Mouse (Mus musculus) gastrocnemius, postnatal 10 days (tissue): ENCODE measurements around the gene Opcml. TPM values are rescaled to one million over a fixed set of nuclear protein-coding genes. Genes with fewer than 3 reads are reported as not detected.

Source experiments
- DNase-seq: peaks from one replicate; pipeline ENCODE4 v3.0.0; 2021; ENCODE audit warnings: mixed read lengths
- long read RNA-seq, 2 experiments: library from polyadenylated mRNA; stranded (forward); transcript quantifications; one replicate each; pipeline ENCODE4 v2.0.0; 2021
- total RNA-seq, 2 experiments: library from RNA; stranded (reverse); gene quantifications; 2 replicates each; pipeline ENCODE4 v1.2.3; 2021

Gene Opcml
- total RNA-seq, result 1 to 10 TPM; 5.0 to 5.7 TPM
- long read RNA-seq, experiment 1, result 0 reads
- long read RNA-seq, experiment 2, result 0 reads

DNA sequence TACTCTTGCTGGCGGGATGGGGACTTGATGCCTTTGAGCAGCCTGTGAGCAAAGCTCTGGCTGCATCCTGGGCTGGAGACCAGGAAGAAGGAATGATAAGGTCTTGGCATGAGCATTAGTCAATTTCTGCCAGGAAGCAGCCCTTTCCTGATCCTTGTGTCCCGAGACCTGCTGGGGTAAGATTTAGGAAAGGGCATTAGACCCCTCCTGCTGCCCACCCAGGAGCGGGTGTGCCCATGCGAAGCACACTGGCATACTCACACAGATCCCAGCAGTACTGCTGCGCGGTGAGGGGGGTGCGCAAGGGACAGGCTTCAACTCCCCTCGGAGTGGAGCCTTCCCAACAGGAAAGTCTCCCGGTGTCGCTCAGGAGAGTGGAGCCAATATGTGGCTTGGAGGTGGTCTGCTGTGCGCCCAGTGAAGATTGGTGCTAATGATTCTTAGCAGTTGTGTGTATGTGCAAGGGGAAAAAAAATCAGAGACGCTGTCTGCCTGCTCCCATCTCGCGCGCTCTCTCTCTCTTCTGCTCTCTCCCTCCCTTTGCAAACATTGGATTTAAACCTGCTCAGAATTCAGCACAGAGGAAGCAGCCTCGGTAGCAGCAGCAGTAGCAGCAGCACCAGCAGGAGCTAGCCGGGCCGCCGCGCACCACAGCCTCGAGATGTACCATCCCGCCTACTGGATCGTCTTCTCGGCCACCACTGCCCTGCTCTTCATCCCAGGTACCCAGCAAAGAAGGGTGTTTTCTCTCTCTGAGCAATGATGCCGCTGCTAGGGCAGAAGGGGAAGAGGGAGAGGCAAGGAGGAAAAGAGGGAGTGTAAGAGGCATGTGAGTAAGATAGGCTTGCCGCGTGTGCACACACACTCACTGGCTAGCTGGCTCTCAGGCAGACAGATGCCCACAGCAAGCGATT is at the start of gene Opcml:
TSS of gene Opcml (plus strand) at position 51 of the 914 bp plus-strand sequence.
- peak; percentile 8 for DNase-seq

DNA sequence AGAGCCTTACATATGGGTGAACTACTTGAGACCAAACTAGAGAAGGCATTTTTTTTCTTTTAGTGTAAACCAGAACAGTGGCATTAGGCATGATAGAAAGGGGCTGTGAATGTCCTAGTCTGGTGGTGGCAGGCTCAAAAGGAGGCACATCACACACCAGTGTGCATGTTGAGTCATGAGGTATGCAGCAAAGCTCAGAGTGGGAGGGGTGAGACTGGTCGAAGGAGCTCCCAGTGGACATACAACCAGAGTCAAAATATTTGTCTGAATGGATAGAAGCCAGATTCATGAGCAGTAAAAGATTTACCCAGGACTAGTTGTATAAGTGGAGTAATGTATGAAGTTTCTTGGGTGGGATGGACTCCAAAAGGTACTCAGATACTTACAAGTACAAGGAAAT is 31.9 kb upstream of the Opcml start:
- no peak for DNase-seq

DNA sequence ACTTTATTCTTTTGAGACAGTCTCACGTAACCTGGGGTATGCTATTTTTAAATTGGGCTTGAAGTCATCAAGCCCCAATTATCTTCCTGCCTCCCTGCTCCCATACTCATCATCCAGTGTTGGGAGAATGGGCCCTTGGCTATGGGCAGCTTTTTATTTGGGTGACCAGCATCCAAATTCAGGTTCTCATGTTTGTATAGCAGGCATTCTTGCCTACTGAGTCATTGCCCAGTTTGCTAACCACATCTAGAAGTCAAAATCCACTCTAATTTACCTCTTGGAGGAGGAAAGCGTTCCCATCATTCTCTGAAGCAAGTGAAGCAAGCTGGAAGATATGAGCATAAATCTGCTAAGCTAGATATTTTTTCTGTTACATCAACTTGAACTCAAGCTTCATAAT is 29.4 kb upstream of the Opcml start:
- DNase-seq, result no peak

DNA sequence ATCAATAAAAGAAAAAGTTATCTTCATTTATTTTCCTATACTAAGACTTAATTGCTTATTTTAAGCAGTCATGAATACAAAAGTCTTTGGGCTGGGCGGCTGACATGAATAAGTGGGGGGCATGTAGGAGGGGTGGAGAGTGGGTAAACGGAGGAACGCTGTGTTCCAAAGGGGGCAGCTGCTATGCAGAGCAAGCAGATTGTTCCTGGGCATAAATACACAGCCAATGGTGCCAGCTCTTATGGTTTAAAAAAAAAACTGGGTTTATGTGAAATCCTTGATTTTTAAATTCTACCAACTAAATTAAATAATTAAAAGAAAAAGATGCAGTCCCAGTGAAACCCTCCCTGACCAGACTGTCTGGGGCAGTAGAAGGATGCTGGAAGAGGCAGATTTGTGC is 24.1 kb upstream of the Opcml start:
- no peak for DNase-seq

DNA sequence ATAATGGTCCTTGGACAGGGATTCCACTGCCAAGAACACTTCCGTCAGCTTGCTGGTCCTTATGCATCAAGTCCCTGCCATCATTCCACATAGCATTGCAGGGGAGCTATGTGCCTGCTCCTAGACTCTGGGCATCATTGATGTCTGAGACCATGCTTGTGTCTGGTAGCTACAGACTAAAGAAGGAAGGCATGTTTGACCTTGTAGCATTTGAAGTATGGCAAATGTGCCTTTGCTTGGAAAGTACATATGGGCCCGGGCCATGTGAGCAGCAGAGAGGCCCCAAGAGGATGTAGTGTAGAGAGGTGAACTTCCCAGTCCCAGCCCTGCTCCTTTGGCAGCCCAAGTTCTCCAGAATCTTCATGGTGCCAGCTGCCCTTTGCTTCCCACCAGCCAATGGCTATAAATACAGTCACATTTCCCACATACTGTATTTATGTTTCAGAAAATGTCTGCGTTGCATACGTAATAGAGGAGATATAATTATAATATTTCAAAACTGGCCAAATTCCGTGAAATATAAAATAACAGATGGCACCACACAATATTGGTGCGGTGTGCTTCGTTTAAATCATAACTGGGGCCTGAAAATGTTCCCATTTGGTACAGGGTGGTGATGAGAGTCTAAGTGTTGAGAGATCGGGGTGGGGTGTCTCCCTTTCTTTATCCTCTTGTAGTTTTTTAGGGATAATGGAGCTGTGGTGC is 23.2 kb upstream of the Opcml start:
- no peak for DNase-seq

DNA sequence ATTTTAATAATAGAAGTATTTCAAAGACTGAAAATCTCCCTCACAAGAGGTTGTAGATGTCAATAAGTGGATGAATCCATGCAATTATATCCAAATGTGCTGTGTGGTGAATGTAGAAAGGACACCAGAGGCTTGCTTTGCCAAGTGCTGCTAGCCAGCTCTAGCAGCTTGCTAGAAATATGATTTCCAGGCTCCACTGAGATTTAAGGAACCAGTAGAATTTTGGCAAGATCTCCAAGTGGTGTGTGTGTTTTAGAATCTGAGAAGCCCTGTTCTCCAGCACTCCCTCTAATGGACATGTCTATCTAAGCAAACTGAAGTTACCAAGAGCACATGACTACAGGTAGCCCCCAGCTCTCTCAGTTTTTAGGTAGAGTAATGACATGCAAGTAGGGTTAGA is 21.8 kb upstream of the Opcml start:
- no peak for DNase-seq

DNA sequence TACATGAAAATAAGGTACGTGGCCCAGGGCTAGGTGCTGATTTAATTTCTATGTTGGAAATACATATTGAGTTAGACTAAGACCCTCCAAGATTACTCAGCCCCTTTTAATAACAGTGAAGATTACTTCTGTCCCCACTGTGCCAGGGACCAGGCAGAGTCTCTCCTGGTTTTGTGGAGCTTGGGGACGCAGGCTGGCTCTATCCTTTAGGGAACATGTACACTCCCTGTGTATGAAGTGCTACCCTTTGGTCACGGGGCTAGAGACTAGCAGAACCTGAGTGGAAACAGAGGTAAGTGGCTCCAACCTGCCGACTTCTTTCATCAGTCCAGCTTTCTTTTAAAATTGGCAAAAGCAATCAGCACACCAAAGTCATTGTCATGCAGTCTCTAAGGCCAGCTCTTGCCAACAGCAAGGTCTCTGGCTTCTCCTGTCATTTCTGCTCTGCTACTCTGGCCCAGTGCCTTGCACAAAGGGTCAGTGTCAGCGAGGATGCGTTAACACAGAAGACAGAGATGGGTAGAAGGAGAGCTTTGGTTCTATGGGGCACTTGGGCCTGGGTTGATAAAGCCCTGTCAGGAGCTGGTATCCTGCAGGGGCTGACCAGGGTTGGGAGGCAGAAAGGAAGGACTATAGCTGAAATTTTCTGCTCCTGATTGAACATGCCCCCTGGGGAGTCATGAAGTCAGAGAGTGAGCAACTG is 9.1 kb upstream of the Opcml start:
- DNase-seq, result no peak

- no peak for DNase-seq
Observed at GRCm38 (mm10) chr9:27781994-27782337, 8.6 kb upstream of the Opcml start.

- no peak for DNase-seq
Observed at GRCm38 (mm10) chr9:27791639-27791966, 1.0 kb downstream of the Opcml start.

DNA sequence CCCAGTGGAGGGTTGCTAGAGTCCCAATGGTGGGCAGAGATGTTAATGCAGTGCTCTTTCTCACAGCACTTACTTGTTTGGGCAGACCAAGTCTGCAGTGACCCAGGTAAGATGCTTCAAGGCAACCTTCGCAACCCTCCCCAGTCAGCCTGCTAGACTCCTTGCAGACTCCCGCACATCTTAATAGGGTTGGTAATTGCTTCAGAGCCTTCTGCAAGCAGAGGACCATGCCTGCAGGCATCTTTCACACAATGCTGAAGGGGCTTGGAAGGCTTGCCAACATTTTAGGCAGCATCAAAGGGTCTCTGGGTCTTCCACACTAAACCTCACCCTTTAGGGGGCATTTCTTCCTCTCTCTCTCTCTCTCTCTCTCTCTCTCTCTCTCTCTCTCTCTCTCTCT is 1.7 kb downstream of the Opcml start:
- no peak for DNase-seq

GRCm38 (mm10) chr9:27792994-27793393 is 2.4 kb downstream of the Opcml start:
- DNase-seq, result no peak

DNA sequence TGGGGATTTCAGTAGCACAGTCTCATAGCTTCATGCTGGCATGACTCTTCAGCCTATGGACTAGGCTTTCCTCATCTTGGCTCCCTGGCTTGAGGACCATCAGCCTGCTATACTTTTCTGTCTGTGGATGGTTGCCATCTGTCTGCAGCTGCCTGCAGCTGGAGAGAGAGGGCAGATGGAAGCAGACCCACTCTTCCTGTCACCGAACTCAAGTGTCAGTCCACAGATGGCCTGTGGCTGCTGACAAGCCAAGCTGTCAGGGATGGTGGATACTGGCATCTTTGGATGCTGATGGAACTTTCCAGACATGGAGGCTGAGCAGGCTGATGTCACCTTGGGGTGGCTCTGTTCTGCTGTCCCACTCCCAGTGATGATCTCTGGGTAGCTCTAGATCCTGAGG is 6.0 kb downstream of the Opcml start:
- no peak for DNase-seq

- DNase-seq, result no peak
Observed at GRCm38 (mm10) chr9:27800992-27801391, 10.4 kb downstream of the Opcml start.

DNA sequence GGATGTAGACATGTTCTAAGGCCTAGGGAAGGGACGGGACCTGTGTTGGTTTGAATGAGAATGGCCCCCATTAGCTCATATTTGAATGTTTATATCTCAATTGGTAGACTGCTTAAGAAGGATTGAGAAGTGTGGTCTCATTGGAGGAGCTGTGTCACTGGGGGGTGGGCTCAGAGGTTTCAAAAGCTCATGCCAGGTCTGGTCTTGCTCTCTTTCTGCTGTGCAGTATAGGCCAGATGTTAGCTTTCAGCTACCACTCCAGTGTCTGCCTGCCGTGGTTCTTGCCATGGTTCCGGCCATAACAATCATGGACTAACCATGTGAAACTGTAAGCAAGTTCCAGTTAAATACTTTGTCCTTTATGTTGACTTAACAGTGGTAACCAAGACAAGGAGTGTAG is 11.2 kb downstream of the Opcml start:
- DNase-seq, result no peak

DNA sequence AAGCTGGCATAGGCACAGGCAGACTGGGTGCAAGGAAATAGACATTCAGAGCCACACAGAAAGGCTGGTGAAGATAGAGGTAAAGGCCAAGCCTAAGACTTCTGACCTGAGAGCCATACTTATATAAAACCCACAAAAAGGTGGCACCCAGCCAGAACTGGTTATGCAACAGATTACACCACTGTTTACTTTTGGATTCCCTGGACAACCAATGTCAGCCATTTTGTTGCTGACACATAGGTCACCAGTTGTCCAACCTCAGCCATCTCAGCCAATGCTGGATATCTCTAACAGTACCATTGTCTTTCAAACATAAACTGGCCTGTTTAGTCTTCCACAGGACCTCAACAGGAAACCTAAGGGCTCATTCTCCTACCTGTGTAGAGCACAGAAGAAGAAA is 11.8 kb downstream of the Opcml start:
- no peak for DNase-seq

DNA sequence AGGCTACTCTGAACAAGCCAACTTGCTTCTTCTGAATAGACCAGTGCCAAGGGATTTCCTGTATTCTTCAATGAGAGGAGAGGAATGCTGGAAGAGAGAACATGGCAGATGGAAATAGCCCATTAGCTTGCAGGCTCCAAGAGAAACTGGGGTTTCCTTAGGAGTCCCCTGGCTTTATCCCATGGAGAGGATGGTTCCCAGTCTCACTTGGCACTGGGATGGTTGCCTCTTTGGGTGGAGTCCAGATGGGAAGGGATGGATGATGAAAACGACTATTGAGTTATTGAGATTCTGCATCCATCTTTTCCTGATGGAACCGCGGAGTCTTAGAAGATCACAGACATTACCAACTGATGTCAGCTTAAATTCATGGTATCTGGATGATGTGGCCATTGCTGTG is 13.9 kb downstream of the Opcml start:
- no peak for DNase-seq

- no peak for DNase-seq
Observed at GRCm38 (mm10) chr9:27809741-27810140, 19.2 kb downstream of the Opcml start.

GRCm38 (mm10) chr9:27813207-27813790 is 22.7 kb downstream of the Opcml start:
- DNase-seq, result peak; percentile 15

DNA sequence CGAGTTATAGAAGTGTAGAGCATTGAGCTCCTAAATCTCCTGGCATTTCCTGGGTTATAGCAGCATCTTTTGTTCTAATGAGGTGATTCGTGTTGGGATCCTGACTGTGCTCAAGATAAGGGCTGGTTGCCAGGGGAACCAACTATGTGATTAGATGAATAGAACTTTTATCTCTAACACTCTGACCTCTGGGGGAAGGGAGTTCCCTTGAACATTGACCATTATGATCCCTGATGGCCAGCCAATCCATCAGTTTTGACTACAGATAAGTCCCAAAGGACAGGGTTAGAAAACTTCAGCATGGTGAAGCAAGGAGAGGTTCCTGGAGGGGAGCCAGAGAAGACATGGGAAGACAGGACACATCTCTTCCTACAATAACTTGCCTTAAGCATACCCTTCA is 23.6 kb downstream of the Opcml start:
- no peak for DNase-seq

DNA sequence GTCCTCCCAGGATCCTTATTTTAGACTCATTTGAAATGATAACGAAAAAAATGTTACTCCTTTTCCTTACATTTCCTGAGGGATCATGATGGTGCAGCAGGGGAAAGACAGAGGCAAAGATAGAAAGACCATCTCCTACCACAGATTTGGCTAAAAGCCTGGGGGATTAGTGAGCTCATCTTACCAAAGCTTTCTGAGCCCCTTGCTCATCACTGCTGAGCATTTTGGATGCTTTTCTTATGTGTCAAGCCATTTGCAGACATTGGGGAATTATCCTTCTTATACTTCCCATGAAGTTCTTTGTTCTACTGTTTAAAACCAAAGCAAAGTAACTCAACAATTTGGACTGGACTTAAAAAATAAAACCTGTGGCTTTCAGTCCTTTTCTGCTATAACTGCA is 30.6 kb downstream of the Opcml start:
- DNase-seq, result no peak

DNA sequence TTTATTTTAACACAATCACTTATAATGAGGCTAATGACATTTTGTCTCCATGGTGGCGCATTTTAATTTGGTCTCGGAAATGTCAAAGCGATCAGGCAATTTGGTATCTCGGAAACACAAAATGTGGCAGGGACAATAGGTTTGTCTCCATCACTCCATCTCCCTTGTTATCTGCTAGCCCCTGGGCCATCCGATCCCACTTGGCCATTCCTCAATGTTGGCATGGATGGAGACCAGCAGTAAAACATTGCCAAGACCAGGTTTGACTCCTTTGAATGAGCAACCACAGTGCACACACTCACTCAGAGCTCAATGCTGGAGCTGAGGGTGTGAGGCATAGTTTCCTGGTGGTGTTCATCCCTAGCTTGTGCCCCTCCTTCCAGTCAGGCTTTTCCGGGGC is 32.1 kb downstream of the Opcml start:
- no peak for DNase-seq

GRCm38 (mm10) chr9:27824424-27824823 is 33.8 kb downstream of the Opcml start:
- DNase-seq, result no peak

DNA sequence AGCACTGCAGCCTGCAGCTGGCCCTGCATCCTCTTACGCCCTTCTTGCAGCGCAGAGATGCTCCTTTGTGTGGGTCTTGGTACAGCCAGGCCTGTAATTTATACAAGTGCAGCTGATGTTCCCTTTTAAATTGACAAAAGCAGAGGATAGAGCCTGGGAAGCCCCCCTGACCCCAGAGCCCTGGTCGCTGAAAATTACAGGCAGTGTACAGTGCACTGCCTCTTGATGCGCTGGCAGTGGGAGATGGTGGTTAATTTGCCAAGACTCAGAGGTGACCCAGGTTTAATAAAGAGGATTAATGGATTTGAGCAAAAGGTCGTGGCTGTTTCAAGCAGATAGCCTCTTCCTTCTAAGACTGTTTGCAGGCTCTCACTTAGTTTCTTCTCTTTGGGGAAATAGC is 39.9 kb downstream of the Opcml start:
- DNase-seq, result no peak
